Comparison of ENCODE assay signal across 13 mouse cellular contexts in genomic region chr2:7001967-7002366, GRCm38 (mm10).
DNase-seq lines count a peak whose midpoint lies in the region; ATAC-seq and TF ChIP-seq lines count a peak whose summit lies in the region.
"Had no signal": no experiment of that assay in that cellular context is flagged by ENCODE, and none has a peak within 500 bp of the region (broad histone marks: within the 10 kb centered on the region; RNA-seq: fewer than 3 reads in every experiment).

No protein-coding gene starts in this region.

- H3K4me1 ChIP-seq in hindbrain, embryonic 12.5 days: peaks cover 6% of the 10 kb centered on the region; the same call in 1 of the 2 replicates
- peaks cover 3% of the 10 kb centered on the region; the same call in 1 of the 2 replicates for H3K4me1 ChIP-seq in midbrain, embryonic 16.5 days (ENCODE audit: control insufficient read depth, insufficient read depth, low read length)
- H3K4me1 ChIP-seq: heart, embryonic 15.5 days; stomach, embryonic 15.5 days had no signal

- H3K27ac ChIP-seq in left cerebral cortex, adult 2 months: peak overlapping the region; percentile 66
- H3K27ac ChIP-seq in hindbrain, embryonic 12.5 days: no peak overlapping the region; the same call in 1 of the 2 replicates
- H3K27ac ChIP-seq in midbrain, embryonic 16.5 days (ENCODE audit: low read length): no peak overlapping the region
- H3K27ac ChIP-seq: heart, embryonic 15.5 days; stomach, embryonic 15.5 days had no signal

- no peak for DNase-seq in left cerebral cortex, adult 2 months (ENCODE audit: extremely low spot score in 1 of 2, low spot score in 2 of 2)
- no peak for DNase-seq in left cerebral cortex, postnatal 36 days (ENCODE audit: low spot score in 2 of 2)
- peak; percentile 44 for DNase-seq in embryo, embryonic 10 days (ENCODE audit: low spot score)
- DNase-seq in right cerebral cortex, adult 18-20 months: no peak
- no peak for DNase-seq in gastrocnemius, postnatal 4 days (ENCODE audit: low spot score in 2 of 2)
- DNase-seq in lung, postnatal 4 days: no peak
- DNase-seq: kidney, adult 8-10 months; lung, embryonic 14.5 days; right cerebral cortex, postnatal 14 days had no signal

- H3K36me3 ChIP-seq in hindbrain, embryonic 12.5 days: no peaks in the 10 kb centered on the region
- H3K36me3 ChIP-seq in midbrain, embryonic 16.5 days (ENCODE audit: control insufficient read depth, insufficient read depth, low read length): no peaks in the 10 kb centered on the region
- H3K36me3 ChIP-seq: stomach, embryonic 15.5 days had no signal

- TF ChIP-seq CTCF in left cerebral cortex, adult 2 months (IDR thresholded peaks at IDR 0.05): no peak

- ATAC-seq in hindbrain, embryonic 12.5 days (ENCODE audit: low FRiP score): peak; percentile 32; the same call in 1 of the 2 replicates
- ATAC-seq in midbrain, embryonic 16.5 days: 0 out of 2 replicates have a peak, but pooled peaks have one; percentile 36

- WGBS in hindbrain, embryonic 12.5 days: 38% methylated on average over 2 of the region's 2 CpGs
- WGBS in midbrain, embryonic 16.5 days: 23% methylated on average over 2 of the region's 2 CpGs

- H3K9ac ChIP-seq in hindbrain, embryonic 12.5 days: no peak overlapping the region
- H3K9ac ChIP-seq in midbrain, embryonic 16.5 days (ENCODE audit: low read depth, low read length): no peak overlapping the region
- H3K9ac ChIP-seq: heart, embryonic 15.5 days; lung, embryonic 14.5 days; stomach, embryonic 15.5 days had no signal

- H3K27me3 ChIP-seq in hindbrain, embryonic 12.5 days: no peaks in the 10 kb centered on the region
- no peaks in the 10 kb centered on the region for H3K27me3 ChIP-seq in midbrain, embryonic 16.5 days (ENCODE audit: control insufficient read depth, insufficient read depth, low read depth, low read length)
- H3K27me3 ChIP-seq: heart, embryonic 15.5 days; stomach, embryonic 15.5 days had no signal

- H3K9me3 ChIP-seq in hindbrain, embryonic 12.5 days (replicated peaks): no peaks in the 10 kb centered on the region
- no peaks in the 10 kb centered on the region for H3K9me3 ChIP-seq in midbrain, embryonic 16.5 days (replicated peaks; ENCODE audit: control insufficient read depth, low read length, poor library complexity, severe bottlenecking)
- H3K9me3 ChIP-seq: heart, embryonic 15.5 days; stomach, embryonic 15.5 days had no signal

- no peak overlapping the region for H3K4me2 ChIP-seq in hindbrain, embryonic 12.5 days (replicated peaks)
- H3K4me2 ChIP-seq in midbrain, embryonic 16.5 days (ENCODE audit: low read length): no peak overlapping the region
- H3K4me2 ChIP-seq: heart, embryonic 15.5 days; lung, embryonic 14.5 days; stomach, embryonic 15.5 days had no signal

- no peak overlapping the region for H3K4me3 ChIP-seq in left cerebral cortex, adult 2 months
- no peak overlapping the region for H3K4me3 ChIP-seq in hindbrain, embryonic 12.5 days
- H3K4me3 ChIP-seq in midbrain, embryonic 16.5 days (ENCODE audit: low read depth, low read length): no peak overlapping the region
- H3K4me3 ChIP-seq: heart, embryonic 15.5 days; stomach, embryonic 15.5 days had no signal

- intact Hi-C loops in left cerebral cortex, adult 2 months (cut with DNase I): no loop called here
- intact Hi-C loops in left cerebral cortex, postnatal 36 days (cut with DNase I): no loop called here
